Mouse (Mus musculus) lung, postnatal 0 days (tissue): ENCODE measurements at regions not wholly inside any gene's neighbourhood (a gene's known extent, or its start where the extent isn't known, plus 50 kb on each side); places are given as distances from the start of the nearest gene placed in this dataset.

Experiments used
- CTCF ChIP-seq: IDR thresholded peaks from 2 replicates; pipeline ENCODE4 v1.5.1; 2016; ENCODE audit warnings: antibody characterized with exemption, mild to moderate bottlenecking
- EP300 ChIP-seq: IDR thresholded peaks from 2 replicates; pipeline ENCODE4 v1.6.1; 2016; ENCODE audit warnings: antibody characterized with exemption, mild to moderate bottlenecking, control low read depth

- TF ChIP-seq EP300 (no peak), CTCF (no peak)
These were observed 99.4 kb upstream of the Rxfp2 start for GRCm38 (mm10) chr5:149919097-149919496.
